Comparison of ENCODE assay signal across 10 mouse cellular contexts in the genomic region with DNA sequence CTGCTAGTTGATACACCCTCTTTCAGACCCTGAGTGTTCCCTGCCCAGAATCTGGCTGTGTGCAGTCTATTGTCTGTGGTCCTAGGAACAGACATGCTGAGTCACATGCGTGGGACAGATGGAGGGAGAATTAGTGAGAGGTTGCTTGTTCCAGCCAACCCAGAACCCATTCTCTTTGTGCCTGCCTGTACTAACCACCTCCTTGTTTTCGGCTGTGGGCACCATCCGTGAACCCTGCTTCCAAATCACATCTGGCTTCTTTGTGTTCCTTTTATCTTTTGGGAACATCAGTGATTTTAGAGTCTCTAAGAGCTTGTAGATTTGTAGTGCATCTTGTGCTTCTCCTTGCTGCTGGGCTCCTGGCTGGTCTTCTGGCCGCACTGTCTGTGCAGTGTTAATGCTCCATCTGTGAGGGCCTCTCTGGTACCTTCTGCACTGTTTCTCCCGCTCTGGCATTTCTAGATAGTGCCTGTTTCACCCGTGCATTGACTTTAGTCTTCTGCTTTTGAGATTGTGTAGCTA.
A peak's percentile ranks its signal among the peaks of the same experiment; 100 is the strongest.
DNase-seq lines count a peak whose midpoint lies in the region; ATAC-seq and TF ChIP-seq lines count a peak whose summit lies in the region.
"Had no signal": no experiment of that assay in that cellular context is flagged by ENCODE, and none has a peak within 500 bp of the region (broad histone marks: within the 10 kb centered on the region; RNA-seq: fewer than 3 reads in every experiment).

No protein-coding gene starts in this region.

- TF ChIP-seq POLR2A in thymus, adult 2 months (IDR thresholded peaks at IDR 0.05; ENCODE audit: control insufficient read depth, extremely low read depth, insufficient read depth, low read length, poor library complexity), result no peak

- peak overlapping the region; percentile 74 for H3K27ac ChIP-seq in heart, embryonic 12.5 days (ENCODE audit: poor library complexity, severe bottlenecking)
- H3K27ac ChIP-seq in kidney, embryonic 14.5 days (ENCODE audit: low read depth, low read length), result no peak overlapping the region
- H3K27ac ChIP-seq in thymus, adult 2 months (ENCODE audit: control insufficient read depth, insufficient read depth, low read length), result no peak overlapping the region
- H3K27ac ChIP-seq: lung, embryonic 15.5 days had no signal

- no peaks in the 10 kb centered on the region for H3K36me3 ChIP-seq in heart, embryonic 12.5 days
- H3K36me3 ChIP-seq in kidney, embryonic 14.5 days (ENCODE audit: control insufficient read depth, insufficient read depth, low read length), result no peaks in the 10 kb centered on the region
- H3K36me3 ChIP-seq in thymus, adult 2 months (ENCODE audit: control insufficient read depth, insufficient read depth, low read length), result no peaks in the 10 kb centered on the region
- H3K36me3 ChIP-seq: lung, embryonic 15.5 days had no signal

- WGBS in heart, embryonic 12.5 days, result 42% methylated on average over 6 of the region's 6 CpGs
- WGBS in kidney, embryonic 14.5 days, result 84% methylated on average over 6 of the region's 6 CpGs
- 74% methylated on average over 6 of the region's 6 CpGs for WGBS in thymus, adult 2 months

- H3K9me3 ChIP-seq in heart, embryonic 12.5 days (replicated peaks), result no peaks in the 10 kb centered on the region
- no peaks in the 10 kb centered on the region for H3K9me3 ChIP-seq in kidney, embryonic 14.5 days (ENCODE audit: control insufficient read depth, low read length)
- H3K9me3 ChIP-seq: lung, embryonic 15.5 days had no signal

- no peak for DNase-seq in heart, adult 9 months (ENCODE audit: low spot score in 2 of 2)
- peak; percentile 64 for DNase-seq in MN1 (ENCODE audit: low spot score)
- DNase-seq in cerebellum, postnatal 10 days, result peak; percentile 79 to 85
- peak; percentile 37 to 70 for DNase-seq in left cerebral cortex, postnatal 14 days (ENCODE audit: low spot score in 2 of 2)
- no peak for DNase-seq in kidney, adult 9 months
- no peak for DNase-seq in thymus, adult 2 months
- DNase-seq: embryo, embryonic 11 days had no signal

- H3K4me1 ChIP-seq in heart, embryonic 12.5 days (replicated peaks), result peaks cover 50% of the 10 kb centered on the region
- 0 out of 2 replicates have a peak, but pooled peaks cover 8% of the 10 kb centered on the region for H3K4me1 ChIP-seq in kidney, embryonic 14.5 days (ENCODE audit: control insufficient read depth, insufficient read depth, low read length)
- peaks cover 15% of the 10 kb centered on the region for H3K4me1 ChIP-seq in thymus, adult 2 months (replicated peaks; ENCODE audit: control insufficient read depth, insufficient read depth, low read length)

- ATAC-seq in heart, embryonic 12.5 days (ENCODE audit: insufficient number of reproducible peaks, low FRiP score), result peak; percentile 30; the same call in 1 of the 2 replicates
- ATAC-seq in kidney, embryonic 14.5 days (ENCODE audit: low FRiP score, low TSS enrichment), result no peak

- H3K4me3 ChIP-seq in heart, embryonic 12.5 days, result no peak overlapping the region
- H3K4me3 ChIP-seq in kidney, embryonic 14.5 days (ENCODE audit: low read length), result no peak overlapping the region
- no peak overlapping the region for H3K4me3 ChIP-seq in thymus, adult 2 months (ENCODE audit: control insufficient read depth, insufficient read depth, low read length)
- H3K4me3 ChIP-seq: lung, embryonic 15.5 days had no signal

- no peaks in the 10 kb centered on the region for H3K27me3 ChIP-seq in heart, embryonic 12.5 days (replicated peaks)
- no peaks in the 10 kb centered on the region for H3K27me3 ChIP-seq in kidney, embryonic 14.5 days (ENCODE audit: control insufficient read depth, insufficient read depth, low read length)
- H3K27me3 ChIP-seq in thymus, adult 2 months (ENCODE audit: control insufficient read depth, insufficient read depth, low read length), result no peaks in the 10 kb centered on the region
- H3K27me3 ChIP-seq: lung, embryonic 15.5 days had no signal

- no peak for TF ChIP-seq CTCF in thymus, adult 2 months (IDR thresholded peaks at IDR 0.05; ENCODE audit: borderline replicate concordance, control insufficient read depth, extremely low read depth, insufficient read depth, low read length, poor library complexity)

- no peak overlapping the region for H3K4me2 ChIP-seq in heart, embryonic 12.5 days
- no peak overlapping the region for H3K4me2 ChIP-seq in kidney, embryonic 14.5 days (replicated peaks; ENCODE audit: low read depth, low read length)
- H3K4me2 ChIP-seq: lung, embryonic 15.5 days had no signal

- intact Hi-C loops in left cerebral cortex, postnatal 14 days (cut with DNase I), result no loop called here

- no peak overlapping the region for H3K9ac ChIP-seq in heart, embryonic 12.5 days
- H3K9ac ChIP-seq in kidney, embryonic 14.5 days (ENCODE audit: low read depth, low read length), result no peak overlapping the region
- H3K9ac ChIP-seq: lung, embryonic 15.5 days had no signal

Comparison
In these comparisons a context has a peak if more than half of its experiments do, and no peak if none do; other contexts are left out.
1. DNase-seq: peak in MN1 (single experiment), cerebellum, postnatal 10 days (2 of 2) and left cerebral cortex, postnatal 14 days (2 of 2); none in heart, adult 9 months (0 of 2), kidney, adult 9 months (single experiment) and thymus, adult 2 months (single experiment).